Mouse (Mus musculus): ENCODE results near the gene Tor3a.

- TF ChIP-seq POLR2A (IDR thresholded peaks at IDR 0.05; ENCODE audit: extremely low read depth, insufficient read depth, low read length) (no peak), CTCF (IDR thresholded peaks at IDR 0.05; ENCODE audit: low read depth, low read length) (no peak)
Observed at GRCm38 (mm10) chr1:156673476-156674194, 521 bp downstream of the Tor3a start.
